Mouse (Mus musculus) ES-E14 (cell line): ENCODE measurements at regions not wholly inside any gene's neighbourhood (a gene's known extent, or its start where the extent isn't known, plus 50 kb on each side); places are given as distances from the start of the nearest gene placed in this dataset.

Experiments used
- CHD2 ChIP-seq: IDR thresholded peaks from 2 replicates; pipeline ENCODE4 v1.6.1; 2014; ENCODE audit warnings: mild to moderate bottlenecking, low read depth, low read length, inconsistent platforms
- HCFC1 ChIP-seq: IDR thresholded peaks from 2 replicates; pipeline ENCODE4 v1.6.1; 2012; ENCODE audit warnings: low read length, inconsistent platforms, borderline replicate concordance; ENCODE audit not compliant: insufficient read depth
- MAFK ChIP-seq: IDR thresholded peaks from 2 replicates; pipeline ENCODE4 v1.6.1; 2014; ENCODE audit warnings: mild to moderate bottlenecking, low read depth, low read length, inconsistent platforms; ENCODE audit not compliant: insufficient read depth
- ZC3H11A ChIP-seq: IDR thresholded peaks from 2 replicates; pipeline ENCODE4 v1.6.1; 2012; ENCODE audit warnings: low read depth, mild to moderate bottlenecking, inconsistent platforms, low read length, borderline replicate concordance
- ZNF384 ChIP-seq: IDR thresholded peaks from 2 replicates; pipeline ENCODE4 v1.6.1; 2012; ENCODE audit warnings: low read depth, low read length, inconsistent platforms

- TF ChIP-seq ZC3H11A (no peak), HCFC1 (no peak), MAFK (no peak), ZNF384 (no peak), CHD2 (no peak)
These were observed 176.6 kb upstream of the Ube2dnl1 start for GRCm38 (mm10) chrX:114728211-114728610.
